Mouse (Mus musculus) lung, adult 2 months (tissue): Measurements from ENCODE around the gene Gm20388.

Source experiments
- CTCF ChIP-seq: fragments of 200-500 bp; IDR thresholded peaks from 2 replicates; pipeline ENCODE4 v1.5.1; 2011; ENCODE audit warnings: mild to moderate bottlenecking, low read length, control low read depth; ENCODE audit not compliant: insufficient read depth
- POLR2A ChIP-seq: fragments of 200-500 bp; IDR thresholded peaks from 2 replicates; pipeline ENCODE4 v1.6.1; 2011; ENCODE audit warnings: low read depth, mild to moderate bottlenecking, control low read depth, low read length, borderline replicate concordance; ENCODE audit errors: extremely low read depth

GRCm38 (mm10) chr8:120574941-120575340 lies 664.3 kb downstream of the Gm20388 start:
- TF ChIP-seq CTCF (no peak), POLR2A (no peak)
